Mouse (Mus musculus) limb, embryonic 13.5 days (tissue): ENCODE results near the gene Lrp5. TPM values are rescaled to one million over a fixed set of nuclear protein-coding genes. Genes with fewer than 3 reads are reported as not detected.
A peak's percentile ranks its signal among the peaks of the same experiment; 100 is the strongest.

Source experiments
- ATAC-seq: fragments of 200-750 bp; cut with Nextera tagmentation; 2 replicates; pipeline ENCODE4 v1.8.0; 2017; ENCODE audit warnings: low read depth, moderate number of reproducible peaks, moderate TSS enrichment; ENCODE audit not compliant: low FRiP score
- H3K27ac ChIP-seq: fragments of 300-500 bp; sonication (generic); 2 replicates; pipeline ENCODE4 v1.5.1; 2015; ENCODE audit warnings: inconsistent platforms, mild to moderate bottlenecking, moderate library complexity
- H3K27me3 ChIP-seq: fragments of 300-500 bp; sonication (generic); 2 replicates; pipeline ENCODE4 v1.6.1; 2015; ENCODE audit warnings: mild to moderate bottlenecking, inconsistent platforms
- H3K36me3 ChIP-seq: fragments of 300-500 bp; sonication (generic); 2 replicates; pipeline ENCODE4 v1.6.1; 2015; ENCODE audit warnings: inconsistent platforms, mild to moderate bottlenecking, moderate library complexity
- H3K4me1 ChIP-seq: fragments of 300-500 bp; sonication (generic); 2 replicates; pipeline ENCODE4 v1.6.1; 2015; ENCODE audit warnings: inconsistent platforms
- H3K4me2 ChIP-seq: fragments of 300-500 bp; sonication (generic); replicated peaks from 2 replicates; pipeline ENCODE4 v1.6.1; 2015; ENCODE audit warnings: inconsistent platforms, mild to moderate bottlenecking, moderate library complexity
- H3K4me3 ChIP-seq: fragments of 300-500 bp; sonication (generic); 2 replicates; pipeline ENCODE4 v1.5.1; 2015; ENCODE audit warnings: moderate library complexity, mild to moderate bottlenecking, inconsistent platforms
- H3K9ac ChIP-seq: fragments of 300-500 bp; sonication (generic); 2 replicates; pipeline ENCODE4 v1.6.1; 2015; ENCODE audit warnings: mild to moderate bottlenecking, inconsistent platforms
- H3K9me3 ChIP-seq: fragments of 300-500 bp; sonication (generic); 2 replicates; pipeline ENCODE4 v1.6.1; 2016; ENCODE audit warnings: inconsistent platforms
- WGBS: fragments of 180-500 bp; shearing (Covaris S2); methylation state at CpG from one replicate; pipeline ENCODE4 v1.1.7; 2015; 5-methylcytosine and 5-hydroxymethylcytosine counted together
- polyA plus RNA-seq: library from polyadenylated mRNA; unstranded; fragments of >200 nt; fragmentation: Nextera tagmentation; extraction: Ambion mirVana; gene quantifications from 2 replicates; pipeline ENCODE4 v1.2.1, GENCODE M21; 2015

Lrp5 gene
- polyA plus RNA-seq, 1 experiment from 2014 or later = 7.1 TPM

DNA sequence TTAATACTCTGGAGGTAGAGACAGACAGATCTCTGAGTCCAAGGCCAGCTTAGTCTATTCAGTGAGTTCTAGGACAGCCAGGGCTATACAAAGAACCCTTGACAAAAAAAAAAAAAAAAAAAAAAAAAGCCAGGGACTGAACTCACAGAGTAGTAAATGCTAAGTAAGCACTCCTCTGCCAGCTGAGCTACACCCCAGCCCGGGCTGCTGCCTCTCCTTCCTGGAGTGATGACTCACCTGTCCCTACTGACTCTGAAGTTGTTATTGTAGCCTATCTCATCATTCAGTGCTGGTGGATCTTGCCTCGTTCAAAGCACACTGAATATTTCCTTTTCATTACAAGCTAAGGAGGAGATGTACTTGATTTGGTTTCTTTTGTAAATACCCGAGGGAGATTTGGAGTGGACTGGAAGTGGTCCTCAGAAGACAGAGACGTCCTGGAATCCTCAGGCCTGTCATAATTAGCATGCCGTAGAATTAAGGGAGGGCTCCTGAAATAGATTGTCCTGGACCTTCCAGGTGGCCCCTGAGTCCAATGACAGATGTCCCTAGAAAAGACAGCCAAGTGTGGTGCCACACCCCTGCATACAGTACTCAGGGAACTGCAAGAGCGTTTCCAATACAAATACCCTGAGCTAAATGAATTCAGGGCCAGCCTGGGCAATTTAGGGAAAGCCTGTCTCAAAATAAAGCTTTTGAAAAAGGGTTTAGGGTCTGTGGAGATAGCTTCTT, 6.2 kb upstream of the Lrp5 start:
- ATAC-seq = no peak
- Histone ChIP-seq H3K4me1 (peaks cover 6% of the 10 kb centered on the region), H3K4me2 (no peak overlapping the region), H3K36me3 (no peaks in the 10 kb centered on the region), H3K27me3 (no peaks in the 10 kb centered on the region), H3K27ac (no peak overlapping the region), H3K4me3 (no peak overlapping the region), H3K9ac (no peak overlapping the region), H3K9me3 (no peaks in the 10 kb centered on the region)
- WGBS = 61% methylated on average over 6 of the region's 6 CpGs

DNA sequence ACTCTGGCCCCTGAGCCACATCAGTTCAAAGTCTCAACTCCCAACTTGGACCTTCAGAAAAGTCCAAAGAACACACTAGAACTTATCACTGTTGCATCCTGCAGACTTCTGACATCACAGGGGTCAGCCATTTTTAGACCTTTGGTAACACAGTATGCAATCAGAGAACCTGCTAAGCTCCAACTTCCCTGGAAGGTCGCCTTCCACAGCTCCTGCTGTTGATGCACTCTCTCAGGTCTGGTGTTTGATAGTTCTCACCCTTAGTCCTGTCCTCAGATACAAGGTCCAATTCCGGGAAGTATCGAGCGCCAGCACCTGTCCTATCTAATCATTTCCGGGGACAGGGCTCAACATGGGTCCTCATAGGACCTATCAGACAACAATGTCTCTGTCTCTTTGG, 5.0 kb upstream of the Lrp5 start:
- no peak for ATAC-seq
- H3K4me2 ChIP-seq = no peak overlapping the region
- no peak overlapping the region for H3K4me3 ChIP-seq

DNA sequence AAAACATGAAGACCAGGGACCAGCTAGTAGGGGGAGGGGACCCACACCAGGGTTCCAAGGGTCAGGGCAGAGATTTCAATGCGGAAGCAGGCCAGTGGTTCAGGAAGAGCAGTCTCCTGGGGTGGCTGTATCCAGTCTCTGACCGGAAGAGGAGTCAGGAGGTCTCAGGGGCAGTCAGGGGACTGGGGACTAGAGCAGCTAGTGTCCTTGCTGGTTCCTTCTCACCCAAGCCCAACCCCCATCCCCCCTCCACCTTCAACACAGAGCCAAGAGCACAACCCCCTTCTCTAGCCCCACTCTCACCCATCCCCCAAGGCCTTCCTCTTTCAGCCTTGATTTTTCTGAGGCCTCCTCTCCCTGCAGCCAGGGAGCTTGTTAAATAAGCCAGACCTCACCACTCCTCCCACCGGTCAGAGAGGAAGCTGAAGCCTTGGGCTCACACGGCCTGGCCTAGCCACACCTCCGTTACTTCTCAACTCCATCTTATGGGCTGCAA, 1.4 kb upstream of the Lrp5 start:
- Histone ChIP-seq H3K9me3 (no peaks in the 10 kb centered on the region), H3K27ac (peak overlapping the region; percentile 39), H3K4me1 (peaks cover 46% of the 10 kb centered on the region), H3K4me2 (peak overlapping the region; percentile 9), H3K36me3 (no peaks in the 10 kb centered on the region), H3K9ac (no peak overlapping the region), H3K27me3 (no peaks in the 10 kb centered on the region), H3K4me3 (no peak overlapping the region)
- peak; percentile 42; the same call in 1 of the 2 replicates for ATAC-seq
- 16% methylated on average over 5 of the region's 5 CpGs for WGBS

More for the DNA sequence above, 5.0 kb upstream of the Lrp5 start:
- H3K27me3 ChIP-seq = no peaks in the 10 kb centered on the region
- H3K9ac ChIP-seq = no peak overlapping the region
- H3K36me3 ChIP-seq = no peaks in the 10 kb centered on the region
- WGBS = 90% methylated on average over 5 of the region's 5 CpGs
- peaks cover 18% of the 10 kb centered on the region for H3K4me1 ChIP-seq
- no peaks in the 10 kb centered on the region for H3K9me3 ChIP-seq
- H3K27ac ChIP-seq = no peak overlapping the region

DNA sequence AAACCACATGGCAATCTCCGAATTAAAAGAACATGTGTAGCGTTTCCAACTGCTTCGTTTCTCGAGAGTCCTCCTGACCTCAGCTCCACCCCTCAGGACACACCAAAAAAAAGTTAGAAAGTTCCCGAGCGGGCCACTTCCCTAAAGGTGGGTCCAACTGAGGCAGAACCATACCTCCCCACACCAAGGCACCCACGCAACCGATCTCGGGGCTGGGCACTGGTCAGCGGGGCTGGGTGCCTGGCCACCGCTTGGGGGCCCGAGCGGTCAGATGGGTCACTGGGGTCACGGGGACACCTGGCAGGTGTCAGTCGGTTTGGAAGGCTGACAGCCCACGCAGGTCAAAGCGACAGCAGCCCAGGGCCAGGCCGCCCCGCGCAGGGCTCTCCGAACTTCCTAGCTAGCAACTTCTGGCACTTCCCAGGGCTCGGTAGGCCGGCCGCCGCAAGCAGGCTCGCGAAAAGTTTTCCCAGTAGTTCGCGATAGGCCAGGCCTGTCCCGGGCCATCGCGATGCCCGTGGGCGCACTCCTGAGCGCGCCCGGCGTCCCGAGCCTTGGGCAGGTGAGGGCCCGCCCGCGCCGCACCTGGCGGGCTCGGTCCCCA, 651 bp downstream of the Lrp5 start:
- no peaks in the 10 kb centered on the region for H3K36me3 ChIP-seq
- peak; percentile 37 for ATAC-seq
- H3K4me1 ChIP-seq = peaks cover 66% of the 10 kb centered on the region
- H3K9me3 ChIP-seq = no peaks in the 10 kb centered on the region
- peak overlapping the region; percentile 90 for H3K27ac ChIP-seq
- no peaks in the 10 kb centered on the region for H3K27me3 ChIP-seq
- H3K4me3 ChIP-seq = peak overlapping the region; percentile 97
- under 1% methylated on average over 43 of the region's 45 CpGs for WGBS
- H3K9ac ChIP-seq = peak overlapping the region; percentile 99
- H3K4me2 ChIP-seq = peak overlapping the region; percentile 96

DNA sequence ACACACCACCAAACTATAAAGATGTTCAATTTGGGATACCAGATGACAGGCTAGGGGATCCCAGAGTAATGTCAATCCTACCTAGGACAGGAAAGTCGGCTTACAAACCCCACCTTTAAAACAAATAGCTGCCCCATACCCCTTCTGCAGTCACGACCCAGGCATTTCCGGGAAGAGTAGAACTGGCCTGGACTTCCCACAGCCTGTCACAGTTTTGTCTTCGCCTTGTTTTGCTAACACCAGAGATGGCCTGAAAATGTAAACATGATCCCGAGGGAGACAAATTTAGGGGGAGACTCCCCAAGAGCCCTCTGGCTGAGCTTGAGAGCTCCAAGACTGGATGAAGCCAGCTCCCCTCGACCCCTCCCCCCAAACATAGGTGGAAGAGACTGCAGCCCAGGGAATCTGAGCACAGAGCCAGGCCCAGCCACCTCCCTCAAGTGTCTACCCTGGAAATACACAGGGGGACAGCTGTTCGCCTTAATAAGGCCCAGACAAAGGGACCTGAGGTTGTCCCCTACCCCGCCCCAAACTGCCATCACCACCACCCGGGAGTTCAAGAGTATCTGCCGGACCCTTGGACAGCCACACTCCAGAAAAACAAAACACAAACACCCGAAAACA, 1.3 kb downstream of the Lrp5 start:
- H3K27ac ChIP-seq = peak overlapping the region; percentile 90
- H3K4me1 ChIP-seq = peaks cover 72% of the 10 kb centered on the region
- H3K36me3 ChIP-seq = no peaks in the 10 kb centered on the region
- H3K4me3 ChIP-seq = peak overlapping the region; percentile 97
- ATAC-seq = no peak
- H3K9me3 ChIP-seq = no peaks in the 10 kb centered on the region
- peak overlapping the region; percentile 99 for H3K9ac ChIP-seq
- peak overlapping the region; percentile 96 for H3K4me2 ChIP-seq
- 4% methylated on average over 11 of the region's 11 CpGs for WGBS
- no peaks in the 10 kb centered on the region for H3K27me3 ChIP-seq

DNA sequence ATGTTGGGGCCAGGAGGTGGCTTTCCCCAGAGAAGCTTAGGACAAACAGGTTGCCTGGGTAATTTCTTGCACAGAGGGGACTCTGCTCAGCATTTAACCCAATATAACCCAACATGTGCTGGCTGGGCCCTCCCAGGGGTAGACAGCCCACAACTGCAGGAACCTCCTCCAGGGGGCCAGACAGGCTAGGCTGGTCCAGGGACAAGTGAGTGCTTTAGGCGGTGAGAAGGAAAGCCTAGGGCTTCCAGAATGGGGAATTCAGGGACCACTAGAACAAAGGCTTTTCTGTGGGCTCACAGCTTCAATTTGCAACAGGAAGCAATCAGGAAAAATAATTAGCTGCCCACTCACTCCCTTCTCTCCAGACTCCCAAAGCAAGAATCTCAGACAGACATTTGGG, 1.9 kb downstream of the Lrp5 start:
- Histone ChIP-seq H3K36me3 (no peaks in the 10 kb centered on the region), H3K4me2 (peak overlapping the region; percentile 96), H3K4me1 (peaks cover 75% of the 10 kb centered on the region), H3K9me3 (no peaks in the 10 kb centered on the region), H3K9ac (peak overlapping the region; percentile 99), H3K4me3 (peak overlapping the region; percentile 97), H3K27me3 (no peaks in the 10 kb centered on the region), H3K27ac (peak overlapping the region; percentile 90)
- 8% methylated on average over 1 of the region's 1 CpGs for WGBS
- ATAC-seq = no peak

DNA sequence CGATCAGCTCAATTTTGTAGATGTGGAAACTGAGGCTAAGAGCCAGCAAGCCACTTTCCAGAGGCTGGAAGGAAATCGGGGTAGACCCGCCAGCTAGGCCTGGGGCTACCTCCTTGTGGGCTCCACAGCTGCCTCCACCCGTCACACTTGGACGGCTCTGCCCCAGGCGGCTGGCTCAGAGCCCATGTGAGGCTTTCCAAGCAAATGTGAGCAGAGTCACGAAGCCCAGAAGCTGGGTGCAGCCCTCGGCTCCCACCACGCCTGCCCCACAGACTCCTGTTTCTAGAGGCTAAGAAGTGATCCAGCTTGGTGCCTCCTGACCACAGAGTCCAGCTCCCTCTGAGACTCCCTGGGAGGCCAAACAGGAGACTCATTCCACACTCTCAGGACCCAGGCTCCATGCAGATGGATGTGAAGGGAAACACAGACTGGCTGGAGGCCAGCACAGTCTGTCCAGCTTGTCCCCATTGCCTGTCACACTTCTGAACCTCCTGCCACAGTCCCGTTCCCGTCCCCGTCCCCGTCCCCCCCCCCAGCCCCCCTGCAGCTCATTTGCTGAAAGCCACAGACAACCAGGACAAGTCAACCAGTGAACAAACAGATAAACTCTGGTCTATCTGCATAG, 4.9 kb downstream of the Lrp5 start:
- Histone ChIP-seq H3K27ac (peak overlapping the region; percentile 56), H3K4me1 (peaks cover 58% of the 10 kb centered on the region), H3K36me3 (no peaks in the 10 kb centered on the region), H3K9ac (peak overlapping the region; percentile 26), H3K4me2 (peak overlapping the region; percentile 33), H3K27me3 (no peaks in the 10 kb centered on the region), H3K9me3 (no peaks in the 10 kb centered on the region), H3K4me3 (no peak overlapping the region)
- ATAC-seq = peak; percentile 68
- 42% methylated on average over 13 of the region's 13 CpGs for WGBS

DNA sequence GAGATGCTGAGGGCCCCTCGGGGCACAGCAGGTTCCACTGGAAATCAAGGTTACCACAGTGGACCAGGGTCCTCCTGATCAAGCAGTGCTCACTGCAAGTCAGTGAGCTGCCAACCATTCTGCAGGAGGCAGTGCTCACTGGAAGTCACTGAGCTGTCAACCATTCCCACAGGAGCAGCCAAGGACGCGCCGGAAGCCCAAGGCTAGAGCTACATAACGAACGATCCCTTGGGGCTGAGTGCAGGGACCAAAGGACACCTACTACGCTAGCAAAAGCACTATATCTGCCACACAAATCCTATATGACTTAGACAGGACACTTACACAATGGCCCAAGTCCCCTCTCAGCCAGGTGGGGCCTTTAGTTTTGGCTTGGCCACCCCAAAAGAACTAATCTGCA, 5.6 kb downstream of the Lrp5 start:
- WGBS = 79% methylated on average over 7 of the region's 7 CpGs
- H3K27me3 ChIP-seq = no peaks in the 10 kb centered on the region
- peak overlapping the region; percentile 26; the same call in 1 of the 2 replicates for H3K9ac ChIP-seq
- no peak overlapping the region; the same call in 1 of the 2 replicates for H3K4me2 ChIP-seq
- peaks cover 58% of the 10 kb centered on the region for H3K4me1 ChIP-seq
- peak overlapping the region; percentile 56 for H3K27ac ChIP-seq
- no peaks in the 10 kb centered on the region for H3K36me3 ChIP-seq
- H3K9me3 ChIP-seq = no peaks in the 10 kb centered on the region
- H3K4me3 ChIP-seq = no peak overlapping the region
- ATAC-seq = no peak

DNA sequence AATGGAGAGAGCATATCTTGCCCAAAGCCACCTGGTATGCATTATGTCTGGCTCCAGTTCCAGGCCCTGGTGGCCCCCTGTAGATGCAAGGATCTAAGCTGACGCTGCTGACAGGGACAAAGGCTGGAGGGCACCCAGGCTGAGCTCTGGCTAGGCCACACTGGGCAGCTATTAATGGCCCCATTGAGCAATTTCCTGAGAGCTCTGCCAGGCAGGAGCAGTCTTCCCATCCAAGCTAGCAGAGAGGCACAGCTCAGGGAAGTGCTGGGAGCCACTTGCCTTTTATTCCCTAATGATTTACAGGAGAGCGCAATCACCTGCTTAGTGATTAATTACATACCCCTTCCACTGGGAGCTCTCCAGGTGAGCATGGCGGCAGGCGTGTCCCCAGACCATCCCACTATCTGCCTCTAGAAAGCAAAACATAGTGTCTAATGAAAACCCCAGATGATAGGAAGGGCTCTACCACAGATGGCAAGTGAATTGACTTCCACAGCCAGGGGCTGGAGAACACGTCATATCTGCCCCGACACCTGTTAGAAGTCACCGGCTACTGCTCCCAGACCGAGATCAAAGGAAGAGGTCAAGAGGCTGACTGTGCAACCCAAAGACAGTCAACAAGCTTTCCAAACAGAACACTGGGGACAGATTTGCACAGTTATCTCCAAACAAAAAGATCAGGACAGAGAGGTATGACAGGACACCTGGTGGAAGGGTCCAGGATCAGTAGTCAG, 12.1 kb downstream of the Lrp5 start:
- no peak overlapping the region for H3K9ac ChIP-seq
- 0 out of 2 replicates have a peak, but pooled peaks cover 5% of the 10 kb centered on the region for H3K9me3 ChIP-seq
- H3K27me3 ChIP-seq = no peaks in the 10 kb centered on the region
- no peak overlapping the region for H3K4me3 ChIP-seq
- H3K4me1 ChIP-seq = peaks cover 19% of the 10 kb centered on the region
- ATAC-seq = no peak
- H3K4me2 ChIP-seq = no peak overlapping the region
- H3K36me3 ChIP-seq = peaks cover 31% of the 10 kb centered on the region
- WGBS = 76% methylated on average over 8 of the region's 8 CpGs
- no peak overlapping the region for H3K27ac ChIP-seq

DNA sequence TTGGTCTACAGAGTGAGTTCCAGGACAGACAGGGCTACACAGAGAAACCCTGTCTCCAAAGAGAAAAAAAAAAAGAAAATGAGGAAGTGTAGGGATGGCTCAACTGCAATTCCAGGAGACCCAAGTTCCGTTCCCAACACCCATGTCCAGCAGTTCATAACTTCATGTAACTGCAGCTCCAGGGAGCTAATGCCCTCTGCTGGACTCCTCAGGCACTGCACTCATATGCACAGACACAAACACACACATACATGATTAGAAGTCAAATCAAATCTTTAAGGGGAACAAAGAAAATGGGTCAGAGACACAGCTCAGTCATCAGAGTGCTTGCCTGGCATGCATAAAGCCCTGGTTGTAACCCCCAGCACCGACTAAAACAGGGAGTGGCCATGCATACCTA, 13.2 kb downstream of the Lrp5 start:
- H3K4me2 ChIP-seq = no peak overlapping the region
- H3K4me1 ChIP-seq = peaks cover 30% of the 10 kb centered on the region
- no peak overlapping the region for H3K4me3 ChIP-seq
- H3K9ac ChIP-seq = no peak overlapping the region
- no peaks in the 10 kb centered on the region for H3K27me3 ChIP-seq
- ATAC-seq = no peak
- H3K9me3 ChIP-seq = 0 out of 2 replicates have a peak, but pooled peaks cover 5% of the 10 kb centered on the region
- H3K36me3 ChIP-seq = peaks cover 31% of the 10 kb centered on the region
- H3K27ac ChIP-seq = no peak overlapping the region
- WGBS = 95% methylated on average over 2 of the region's 2 CpGs

DNA sequence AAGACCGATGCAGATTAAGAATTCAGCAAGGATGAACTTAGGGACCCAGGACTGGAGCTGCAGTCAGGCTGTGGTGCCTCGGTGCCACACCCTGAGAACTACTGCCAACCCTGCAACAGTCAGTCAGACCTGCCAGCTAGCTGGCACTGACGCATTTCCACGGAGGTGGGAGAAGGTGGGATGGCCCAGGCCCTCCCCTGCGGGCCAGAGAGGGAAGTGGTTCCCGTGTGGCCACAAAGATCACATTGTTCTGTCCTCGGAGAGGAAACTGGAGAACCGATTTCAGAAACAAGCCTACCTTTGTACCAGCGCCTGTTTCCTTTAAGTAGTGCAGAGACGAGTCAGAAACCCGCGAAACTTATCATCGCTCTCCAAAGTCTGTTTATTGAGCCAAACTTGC, 17.3 kb downstream of the Lrp5 start:
- H3K4me3 ChIP-seq = no peak overlapping the region
- no peak; the same call in 1 of the 2 replicates for ATAC-seq
- peak overlapping the region; percentile 75 for H3K27ac ChIP-seq
- peak overlapping the region; percentile 39 for H3K4me2 ChIP-seq
- WGBS = 51% methylated on average over 13 of the region's 13 CpGs
- H3K36me3 ChIP-seq = peaks cover 26% of the 10 kb centered on the region
- 0 out of 2 replicates have a peak overlapping the region, but pooled peaks have one; percentile 26 for H3K9ac ChIP-seq
- H3K9me3 ChIP-seq = 0 out of 2 replicates have a peak, but pooled peaks cover 5% of the 10 kb centered on the region
- H3K27me3 ChIP-seq = no peaks in the 10 kb centered on the region
- H3K4me1 ChIP-seq = peaks cover 62% of the 10 kb centered on the region
